Mouse (Mus musculus) layer of hippocampus, adult 8-10 months (tissue): ENCODE data around the gene Fkbp6. TPM values are rescaled to one million over a fixed set of nuclear protein-coding genes. Genes with fewer than 3 reads are reported as not detected.
"Not testable (repeated sequence)": the region's sequence is repeated elsewhere in the genome, so short reads cannot be mapped to it uniquely, and the experiment has no call there.

Experiments used
- DNase-seq, 2 experiments: peaks; one replicate each; pipeline ENCODE4 v3.0.0; 2022; ENCODE audit warnings: low spot score in 2 of 2
- total RNA-seq, 4 experiments: library from RNA; stranded (reverse); gene quantifications; 2 replicates each; pipeline ENCODE4 v1.2.4; 2022

The Fkbp6 gene
- total RNA-seq, result under 1 TPM in 3 of 4 experiments, not detected in 1; 0.25 to 0.80 (median 0.61) TPM

GRCm38 (mm10) chr5:135349862-135350261 lies at the start of gene Fkbp6:
Fkbp6 (minus strand) TSS chr5:135350044.
- DNase-seq, result no peak

- no peak for DNase-seq
Observed at GRCm38 (mm10) chr5:135399382-135399781, 49.5 kb upstream of the Fkbp6 start.

GRCm38 (mm10) chr5:135395826-135396225 lies 46.0 kb upstream of the Fkbp6 start:
- DNase-seq, result peak in 1 of 2 experiments; percentile 26

GRCm38 (mm10) chr5:135394004-135394823 lies 44.4 kb upstream of the Fkbp6 start, which contains the start of gene Pom121:
Pom121 (minus strand) TSS chr5:135394546.
- DNase-seq, result peak; percentile 48 to 73

GRCm38 (mm10) chr5:135383771-135384170 lies 33.9 kb upstream of the Fkbp6 start:
- DNase-seq, result no peak

- DNase-seq, result no peak
Observed at GRCm38 (mm10) chr5:135382746-135383145, 32.9 kb upstream of the Fkbp6 start.

GRCm38 (mm10) chr5:135381356-135381925 lies 31.6 kb upstream of the Fkbp6 start:
- DNase-seq, result no peak

- DNase-seq, result no peak
Observed at GRCm38 (mm10) chr5:135380681-135381080, 30.8 kb upstream of the Fkbp6 start.

GRCm38 (mm10) chr5:135376341-135376740 lies 26.5 kb upstream of the Fkbp6 start:
- no peak for DNase-seq

GRCm38 (mm10) chr5:135375167-135375566 lies 25.3 kb upstream of the Fkbp6 start:
- no peak for DNase-seq

- DNase-seq, result no peak
Observed at GRCm38 (mm10) chr5:135373601-135374000, 23.8 kb upstream of the Fkbp6 start.

- no peak for DNase-seq
Observed at GRCm38 (mm10) chr5:135371195-135371594, 21.4 kb upstream of the Fkbp6 start.

GRCm38 (mm10) chr5:135369787-135370654 lies 20.2 kb upstream of the Fkbp6 start, which contains the start of gene Nsun5:
Nsun5 (plus strand) TSS chr5:135369953.
- peak; percentile 87 to 94 for DNase-seq

- not testable (repeated sequence) for DNase-seq
Observed at GRCm38 (mm10) chr5:135369196-135369595, 19.4 kb upstream of the Fkbp6 start.

GRCm38 (mm10) chr5:135368312-135368711 lies 18.5 kb upstream of the Fkbp6 start:
- DNase-seq, result no peak

- DNase-seq, result no peak
Observed at GRCm38 (mm10) chr5:135367841-135368240, 18.0 kb upstream of the Fkbp6 start.

GRCm38 (mm10) chr5:135363540-135363939 lies 13.7 kb upstream of the Fkbp6 start:
- DNase-seq, result no peak

GRCm38 (mm10) chr5:135362572-135362971 lies 12.7 kb upstream of the Fkbp6 start:
- no peak for DNase-seq

- no peak for DNase-seq
Observed at GRCm38 (mm10) chr5:135359772-135360171, 9.9 kb upstream of the Fkbp6 start.

GRCm38 (mm10) chr5:135357556-135357955 lies 7.7 kb upstream of the Fkbp6 start:
- no peak for DNase-seq

GRCm38 (mm10) chr5:135356090-135356489 lies 6.2 kb upstream of the Fkbp6 start:
- DNase-seq, result no peak

- DNase-seq, result no peak
Observed at GRCm38 (mm10) chr5:135353564-135353963, 3.7 kb upstream of the Fkbp6 start.
